Mouse (Mus musculus) hindbrain, embryonic 12.5 days (tissue): ENCODE results near the gene Man2b2. TPM values are rescaled to one million over a fixed set of nuclear protein-coding genes. Genes with fewer than 3 reads are reported as not detected.
"Not testable (repeated sequence)": the region's sequence is repeated elsewhere in the genome, so short reads cannot be mapped to it uniquely, and the experiment has no call there.

ENCODE experiments used
- ATAC-seq: fragments of 200-750 bp; cut with Nextera tagmentation; 2 replicates; pipeline ENCODE4 v1.8.0; 2017; ENCODE audit warnings: moderate TSS enrichment; ENCODE audit not compliant: low FRiP score
- H3K27ac ChIP-seq: fragments of 300-500 bp; sonication (generic); 2 replicates; pipeline ENCODE4 v1.5.1; 2016; ENCODE audit warnings: mild to moderate bottlenecking
- H3K27me3 ChIP-seq: fragments of 300-500 bp; sonication (generic); 2 replicates; pipeline ENCODE4 v1.6.1; 2016; ENCODE audit warnings: mild to moderate bottlenecking
- H3K36me3 ChIP-seq: fragments of 300-500 bp; sonication (generic); 2 replicates; pipeline ENCODE4 v1.6.1; 2016; ENCODE audit warnings: mild to moderate bottlenecking
- H3K4me1 ChIP-seq: fragments of 300-500 bp; sonication (generic); 2 replicates; pipeline ENCODE4 v1.6.1; 2016
- H3K4me2 ChIP-seq: fragments of 300-500 bp; sonication (generic); replicated peaks from 2 replicates; pipeline ENCODE4 v1.6.1; 2016; ENCODE audit warnings: mild to moderate bottlenecking
- H3K4me3 ChIP-seq: fragments of 300-500 bp; sonication (generic); 2 replicates; pipeline ENCODE4 v1.5.1; 2016; ENCODE audit warnings: mild to moderate bottlenecking
- H3K9ac ChIP-seq: fragments of 300-500 bp; sonication (generic); 2 replicates; pipeline ENCODE4 v1.6.1; 2016; ENCODE audit warnings: mild to moderate bottlenecking, moderate library complexity
- H3K9me3 ChIP-seq: fragments of 300-500 bp; sonication (generic); replicated peaks from 2 replicates; pipeline ENCODE4 v1.6.1; 2016; ENCODE audit warnings: mild to moderate bottlenecking
- WGBS: fragments of 180-500 bp; shearing (Covaris S2); methylation state at CpG from one replicate; pipeline ENCODE4 v1.1.7; 2016; 5-methylcytosine and 5-hydroxymethylcytosine counted together
- polyA plus RNA-seq: library from polyadenylated mRNA; unstranded; fragments of >200 nt; fragmentation: Nextera tagmentation; extraction: Ambion mirVana; gene quantifications from 2 replicates; pipeline ENCODE4 v1.2.1, GENCODE M21; 2016

Man2b2 gene
- polyA plus RNA-seq, 1 experiment from 2014 or later, result 16.1 TPM

GRCm38 (mm10) chr5:36822907-36823306 is 7.5 kb downstream of the Man2b2 start:
- no peaks in the 10 kb centered on the region for H3K4me1 ChIP-seq
- ATAC-seq, result no peak
- H3K9ac ChIP-seq, result no peak overlapping the region
- H3K4me3 ChIP-seq, result no peak overlapping the region
- no peaks in the 10 kb centered on the region for H3K9me3 ChIP-seq
- whole genome bisulfite sequencing, result 89% methylated on average over 4 of the region's 4 CpGs
- H3K27me3 ChIP-seq, result no peaks in the 10 kb centered on the region
- peaks cover 24% of the 10 kb centered on the region for H3K36me3 ChIP-seq
- no peak overlapping the region for H3K4me2 ChIP-seq
- no peak overlapping the region for H3K27ac ChIP-seq

- H3K4me2 ChIP-seq, result no peak overlapping the region
- H3K27ac ChIP-seq, result no peak overlapping the region
- no peak overlapping the region for H3K4me3 ChIP-seq
- ATAC-seq, result no peak
- 52% methylated on average over 6 of the region's 6 CpGs for WGBS
- no peaks in the 10 kb centered on the region for H3K27me3 ChIP-seq
- H3K9me3 ChIP-seq, result no peaks in the 10 kb centered on the region
- no peaks in the 10 kb centered on the region for H3K4me1 ChIP-seq
- no peak overlapping the region for H3K9ac ChIP-seq
- peaks cover 32% of the 10 kb centered on the region for H3K36me3 ChIP-seq
Measured at GRCm38 (mm10) chr5:36820142-36820541, 10.3 kb downstream of the Man2b2 start.

- Histone ChIP-seq H3K27me3 (no peaks in the 10 kb centered on the region), H3K4me3 (no peak overlapping the region), H3K4me1 (no peaks in the 10 kb centered on the region), H3K4me2 (no peak overlapping the region), H3K9ac (no peak overlapping the region), H3K9me3 (no peaks in the 10 kb centered on the region), H3K36me3 (peaks cover 34% of the 10 kb centered on the region), H3K27ac (no peak overlapping the region)
- WGBS, result 92% methylated on average over 5 of the region's 5 CpGs
- no peak for ATAC-seq
Measured at GRCm38 (mm10) chr5:36819742-36820141, 10.7 kb downstream of the Man2b2 start.

GRCm38 (mm10) chr5:36817738-36818137 is 12.7 kb downstream of the Man2b2 start:
- Histone ChIP-seq H3K36me3 (peaks cover 32% of the 10 kb centered on the region), H3K4me3 (no peak overlapping the region), H3K27me3 (no peaks in the 10 kb centered on the region), H3K9ac (no peak overlapping the region), H3K4me1 (no peaks in the 10 kb centered on the region), H3K27ac (no peak overlapping the region), H3K4me2 (no peak overlapping the region), H3K9me3 (no peaks in the 10 kb centered on the region)
- WGBS, result 56% methylated on average over 3 of the region's 3 CpGs
- ATAC-seq, result no peak

GRCm38 (mm10) chr5:36814554-36814953 is 15.9 kb downstream of the Man2b2 start:
- no peak overlapping the region for H3K27ac ChIP-seq
- no peak overlapping the region for H3K9ac ChIP-seq
- no peak overlapping the region for H3K4me2 ChIP-seq
- ATAC-seq, result no peak
- H3K4me1 ChIP-seq, result no peaks in the 10 kb centered on the region
- 74% methylated on average over 6 of the region's 6 CpGs for whole genome bisulfite sequencing
- H3K9me3 ChIP-seq, result no peaks in the 10 kb centered on the region
- no peak overlapping the region for H3K4me3 ChIP-seq
- H3K27me3 ChIP-seq, result no peaks in the 10 kb centered on the region
- peaks cover 26% of the 10 kb centered on the region for H3K36me3 ChIP-seq

GRCm38 (mm10) chr5:36811413-36811812 is 19.0 kb downstream of the Man2b2 start:
- H3K4me1 ChIP-seq, result no peaks in the 10 kb centered on the region
- no peak overlapping the region for H3K9ac ChIP-seq
- no peak overlapping the region for H3K27ac ChIP-seq
- no peak overlapping the region for H3K4me2 ChIP-seq
- 24% methylated on average over 3 of the region's 3 CpGs for WGBS
- no peaks in the 10 kb centered on the region for H3K9me3 ChIP-seq
- peak; percentile 43; the same call in 1 of the 2 replicates for ATAC-seq
- H3K27me3 ChIP-seq, result no peaks in the 10 kb centered on the region
- no peak overlapping the region for H3K4me3 ChIP-seq
- H3K36me3 ChIP-seq, result peaks cover 16% of the 10 kb centered on the region

GRCm38 (mm10) chr5:36810634-36811033 is 19.8 kb downstream of the Man2b2 start:
- 81% methylated on average over 3 of the region's 3 CpGs for WGBS
- Histone ChIP-seq H3K36me3 (peaks cover 12% of the 10 kb centered on the region), H3K9me3 (no peaks in the 10 kb centered on the region), H3K4me3 (no peak overlapping the region), H3K4me2 (no peak overlapping the region), H3K27me3 (no peaks in the 10 kb centered on the region), H3K9ac (no peak overlapping the region), H3K4me1 (no peaks in the 10 kb centered on the region), H3K27ac (no peak overlapping the region)
- peak; percentile 16; the same call in 1 of the 2 replicates for ATAC-seq

- no peaks in the 10 kb centered on the region; the same call in 1 of the 2 replicates for H3K36me3 ChIP-seq
- no peak overlapping the region for H3K4me3 ChIP-seq
- H3K27me3 ChIP-seq, result no peaks in the 10 kb centered on the region
- no peak overlapping the region for H3K4me2 ChIP-seq
- no peaks in the 10 kb centered on the region for H3K4me1 ChIP-seq
- H3K9ac ChIP-seq, result no peak overlapping the region
- H3K9me3 ChIP-seq, result no peaks in the 10 kb centered on the region
- no peak overlapping the region for H3K27ac ChIP-seq
- no peak for ATAC-seq
- 86% methylated on average over 7 of the region's 7 CpGs for WGBS
Measured at GRCm38 (mm10) chr5:36809123-36809522, 21.3 kb downstream of the Man2b2 start.

GRCm38 (mm10) chr5:36807106-36807505 is 23.3 kb downstream of the Man2b2 start:
- whole genome bisulfite sequencing, result 28% methylated on average over 5 of the region's 5 CpGs
- Histone ChIP-seq H3K4me3 (no peak overlapping the region), H3K27ac (no peak overlapping the region), H3K36me3 (no peaks in the 10 kb centered on the region), H3K9ac (no peak overlapping the region), H3K4me1 (no peaks in the 10 kb centered on the region), H3K9me3 (no peaks in the 10 kb centered on the region), H3K27me3 (no peaks in the 10 kb centered on the region), H3K4me2 (no peak overlapping the region)
- ATAC-seq, result no peak

- Histone ChIP-seq H3K27me3 (no peaks in the 10 kb centered on the region), H3K4me3 (peak overlapping the region; percentile 71), H3K9me3 (no peaks in the 10 kb centered on the region), H3K9ac (0 out of 2 replicates have a peak overlapping the region, but pooled peaks have one; percentile 85), H3K27ac (no peak overlapping the region), H3K4me1 (peaks cover 13% of the 10 kb centered on the region), H3K4me2 (peak overlapping the region; percentile 54), H3K36me3 (peaks cover 3% of the 10 kb centered on the region; the same call in 1 of the 2 replicates)
- no peak for ATAC-seq
- 47% methylated on average over 8 of the region's 8 CpGs for WGBS
Measured at GRCm38 (mm10) chr5:36797291-36797690, 33.2 kb downstream of the Man2b2 start.

GRCm38 (mm10) chr5:36796296-36797014 is 34.0 kb downstream of the Man2b2 start, which contains the start of gene Mrfap1:
Mrfap1 (minus strand) TSS chr5:36796772.
- WGBS, result under 1% methylated on average over 90 of the region's 90 CpGs
- H3K27ac ChIP-seq, result peak within 1 kb of the TSS; percentile 95

GRCm38 (mm10) chr5:36795647-36796295 is 34.7 kb downstream of the Man2b2 start:
- ATAC-seq, result peak; percentile 56
- Histone ChIP-seq H3K4me2 (peak overlapping the region; percentile 54), H3K9ac (peak overlapping the region; percentile 85), H3K27ac (peak overlapping the region; percentile 95), H3K4me3 (peak overlapping the region; percentile 71), H3K4me1 (peaks cover 13% of the 10 kb centered on the region)
- H3K9me3 ChIP-seq, H3K36me3 ChIP-seq, H3K27me3 ChIP-seq: not testable (repeated sequence)
- WGBS, result 5% methylated on average over 36 of the region's 37 CpGs

More at GRCm38 (mm10) chr5:36796296-36797014, 34.0 kb downstream of the Man2b2 start, which contains the start of gene Mrfap1:
- Histone ChIP-seq H3K4me2 (peak within 1 kb of the TSS; percentile 54), H3K4me3 (peak within 1 kb of the TSS; percentile 71), H3K9ac (peak within 1 kb of the TSS; percentile 85), H3K4me1 (peaks cover 13% of the 10 kb centered on the region)
- H3K36me3 ChIP-seq, H3K9me3 ChIP-seq, H3K27me3 ChIP-seq: not testable (repeated sequence)
- peak; percentile 88 for ATAC-seq
